Mouse (Mus musculus) intestine, postnatal 0 days (tissue): Measurements from ENCODE around the gene Ggnbp2. TPM values are rescaled to one million over a fixed set of nuclear protein-coding genes. Genes with fewer than 3 reads are reported as not detected.
A peak's percentile ranks its signal among the peaks of the same experiment; 100 is the strongest.
"Not testable (repeated sequence)": the region's sequence is repeated elsewhere in the genome, so short reads cannot be mapped to it uniquely, and the experiment has no call there.

Experiments
- ATAC-seq: fragments of 200-750 bp; cut with Nextera tagmentation; 2 replicates; pipeline ENCODE4 v1.8.0; 2017; ENCODE audit warnings: mild to moderate bottlenecking, moderate TSS enrichment, moderate library complexity
- H3K27ac ChIP-seq: fragments of 300-500 bp; sonication (generic); 2 replicates; pipeline ENCODE4 v1.5.1; 2014; ENCODE audit warnings: mild to moderate bottlenecking, low read depth, low read length, moderate library complexity
- H3K27me3 ChIP-seq: fragments of 300-500 bp; sonication (generic); replicated peaks from 2 replicates; pipeline ENCODE4 v1.6.1; 2014; ENCODE audit warnings: low read length, mixed read lengths; ENCODE audit not compliant: control insufficient read depth, insufficient read depth
- H3K36me3 ChIP-seq: fragments of 300-500 bp; sonication (generic); 2 replicates; pipeline ENCODE4 v1.6.1; 2014; ENCODE audit warnings: mild to moderate bottlenecking, moderate library complexity; ENCODE audit not compliant: control insufficient read depth, insufficient read depth
- H3K4me1 ChIP-seq: fragments of 300-500 bp; sonication (generic); replicated peaks from 2 replicates; pipeline ENCODE4 v1.6.1; 2014; ENCODE audit warnings: antibody characterized with exemption, low read length, mixed read lengths; ENCODE audit not compliant: control insufficient read depth, insufficient read depth
- H3K4me2 ChIP-seq: fragments of 300-500 bp; sonication (generic); replicated peaks from 2 replicates; pipeline ENCODE4 v1.6.1; 2014; ENCODE audit warnings: low read depth, mild to moderate bottlenecking, moderate library complexity
- H3K4me3 ChIP-seq: fragments of 300-500 bp; sonication (generic); 2 replicates; pipeline ENCODE4 v1.5.1; 2014; ENCODE audit warnings: low read depth, low read length
- H3K9ac ChIP-seq: fragments of 300-500 bp; sonication (generic); 2 replicates; pipeline ENCODE4 v1.6.1; 2014; ENCODE audit warnings: mild to moderate bottlenecking, low read depth, low read length
- H3K9me3 ChIP-seq: fragments of 300-500 bp; sonication (generic); 2 replicates; pipeline ENCODE4 v1.6.1; 2016; ENCODE audit warnings: mixed run types; ENCODE audit not compliant: control insufficient read depth
- CTCF ChIP-seq: sonication (generic); IDR thresholded peaks from 2 replicates; pipeline ENCODE4 v1.5.1; 2016; ENCODE audit warnings: low read depth, mild to moderate bottlenecking, control low read depth, antibody characterized with exemption, moderate library complexity
- WGBS: fragments of 180-500 bp; shearing (Covaris S2); extraction: QIAGEN DNeasy Blood & Tissue Kit; methylation state at CpG from one replicate; pipeline ENCODE4 v1.1.7; 2014; 5-methylcytosine and 5-hydroxymethylcytosine counted together
- polyA plus RNA-seq: library from polyadenylated mRNA; unstranded; fragments of >200 nt; fragmentation: Nextera tagmentation; extraction: Ambion mirVana; gene quantifications from 2 replicates; pipeline ENCODE4 v1.2.1, GENCODE M21; 2015

Ggnbp2 gene
- polyA plus RNA-seq, 1 experiment from 2014 or later, result 75.0 TPM

- no peaks in the 10 kb centered on the region for H3K27me3 ChIP-seq
- H3K9me3 ChIP-seq, result no peaks in the 10 kb centered on the region
- peaks cover 27% of the 10 kb centered on the region; the same call in 1 of the 2 replicates for H3K36me3 ChIP-seq
- WGBS, result 33% methylated on average over 9 of the region's 9 CpGs
- H3K9ac ChIP-seq, result peak overlapping the region; percentile 76
- peaks cover 4% of the 10 kb centered on the region for H3K4me1 ChIP-seq
- peak; percentile 2; the same call in 1 of the 2 replicates for ATAC-seq
- H3K4me3 ChIP-seq, result peak overlapping the region; percentile 79
- H3K4me2 ChIP-seq, result peak overlapping the region; percentile 95
- H3K27ac ChIP-seq, result peak overlapping the region; percentile 91
- TF ChIP-seq CTCF, result no peak
Measured at GRCm38 (mm10) chr11:84880971-84881370, 10.4 kb upstream of the Ggnbp2 start.

- ATAC-seq, result peak; percentile 62
- Histone ChIP-seq H3K4me3 (peak overlapping the region; percentile 79), H3K4me1 (peaks cover 4% of the 10 kb centered on the region), H3K9me3 (no peaks in the 10 kb centered on the region), H3K9ac (peak overlapping the region; percentile 76), H3K4me2 (peak overlapping the region; percentile 95), H3K27ac (peak overlapping the region; percentile 91), H3K27me3 (no peaks in the 10 kb centered on the region), H3K36me3 (peaks cover 24% of the 10 kb centered on the region; the same call in 1 of the 2 replicates)
- under 1% methylated on average over 24 of the region's 24 CpGs for WGBS
- TF ChIP-seq CTCF, result peak; percentile 65
Measured at GRCm38 (mm10) chr11:84880465-84880961, 9.9 kb upstream of the Ggnbp2 start.

GRCm38 (mm10) chr11:84879772-84880464, 9.3 kb upstream of the Ggnbp2 start, which contains the start of the genes Myo19 and Pigw:
Gene Myo19 (plus strand): TSS chr11:84880148.
Gene Pigw (minus strand): TSS chr11:84880285.
- 0% methylated on average over 78 of the region's 81 CpGs for WGBS
- TF ChIP-seq CTCF, result no peak; the same call in 1 of the 2 replicates
- peak within 1 kb of the TSS; percentile 91 for H3K27ac ChIP-seq
- H3K27me3 ChIP-seq, result no peaks in the 10 kb centered on the region
- peak within 1 kb of the TSS; percentile 79 for H3K4me3 ChIP-seq
- peak within 1 kb of the TSS; percentile 95 for H3K4me2 ChIP-seq
- peak; percentile 96 for ATAC-seq
- H3K9ac ChIP-seq, result peak within 1 kb of the TSS; percentile 76
- peaks cover 4% of the 10 kb centered on the region for H3K4me1 ChIP-seq
- 0 out of 2 replicates have a peak, but pooled peaks cover 18% of the 10 kb centered on the region for H3K36me3 ChIP-seq
- no peaks in the 10 kb centered on the region for H3K9me3 ChIP-seq

GRCm38 (mm10) chr11:84879007-84879771, 8.6 kb upstream of the Ggnbp2 start:
- Histone ChIP-seq H3K9me3 (no peaks in the 10 kb centered on the region), H3K9ac (peak overlapping the region; percentile 76), H3K27ac (peak overlapping the region; percentile 91), H3K4me3 (peak overlapping the region; percentile 79), H3K27me3 (no peaks in the 10 kb centered on the region), H3K4me1 (peaks cover 4% of the 10 kb centered on the region), H3K36me3 (0 out of 2 replicates have a peak, but pooled peaks cover 11% of the 10 kb centered on the region), H3K4me2 (peak overlapping the region; percentile 95)
- WGBS, result 12% methylated on average over 7 of the region's 7 CpGs
- no peak for ATAC-seq
- TF ChIP-seq CTCF, result no peak

DNA sequence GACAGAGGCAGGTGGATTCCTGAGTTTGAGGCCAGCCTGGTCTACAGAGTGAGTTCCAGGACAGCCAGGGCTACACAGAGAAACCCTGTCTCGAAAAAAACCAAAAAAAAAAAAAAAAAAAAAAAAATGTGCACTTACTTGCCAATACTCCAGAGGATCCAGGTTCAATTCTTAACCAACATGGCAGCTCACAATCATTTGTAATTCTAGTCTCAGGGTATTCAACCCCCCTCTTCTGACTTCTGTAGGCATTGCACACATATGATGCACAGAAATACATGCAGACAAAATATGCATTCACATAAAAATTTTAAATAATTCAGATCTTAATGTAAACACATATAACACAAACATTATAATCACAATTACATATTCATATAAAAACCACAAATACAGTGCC, 5.4 kb upstream of the Ggnbp2 start:
- not testable (repeated sequence) for H3K4me1 ChIP-seq, H3K36me3 ChIP-seq, H3K4me2 ChIP-seq, H3K4me3 ChIP-seq, H3K27me3 ChIP-seq, H3K9ac ChIP-seq, H3K9me3 ChIP-seq, ATAC-seq, H3K27ac ChIP-seq
- WGBS, result no CpG with 5 or more reads among the region's 1 CpGs
